Mouse (Mus musculus) granulocyte monocyte progenitor cell, adult 5-6 weeks (primary cell): ENCODE measurements around the gene Tbck. TPM values are rescaled to one million over a fixed set of nuclear protein-coding genes. Genes with fewer than 3 reads are reported as not detected.

ENCODE experiments used
- ATAC-seq: replicated peaks from 2 replicates; pipeline ENCODE4 v1.8.0; 2016; ENCODE audit warnings: mild to moderate bottlenecking, moderate TSS enrichment, inconsistent platforms; ENCODE audit not compliant: poor library complexity, severe bottlenecking
- total RNA-seq, 2 experiments: library from RNA; stranded (forward) in 1 of 2; stranded (reverse) in 1 of 2; fragments of 200-712, 200-1000 nt in 1 of 2; fragments of >200 nt in 1 of 2; fragmentation: Nextera tagmentation in 1 of 2; gene quantifications; 2 replicates each; pipeline ENCODE4 v1.2.3; 2014 to 2017

Tbck gene
- total RNA-seq, 2 experiments from 2014 or later: 14.4 to 19.9 TPM

- ATAC-seq: no peak
Observed at GRCm38 (mm10) chr3:132815497-132816326, 131.8 kb downstream of the Tbck start.

GRCm38 (mm10) chr3:132819408-132819807 lies 135.5 kb downstream of the Tbck start:
- ATAC-seq: no peak

- no peak for ATAC-seq
Observed at GRCm38 (mm10) chr3:132831179-132831873, 147.4 kb downstream of the Tbck start.

- no peak for ATAC-seq
Observed at GRCm38 (mm10) chr3:132835118-132835794, 151.3 kb downstream of the Tbck start.

GRCm38 (mm10) chr3:132837134-132837533 lies 153.2 kb downstream of the Tbck start:
- ATAC-seq: no peak

GRCm38 (mm10) chr3:132838656-132839417 lies 154.9 kb downstream of the Tbck start:
- ATAC-seq: no peak

GRCm38 (mm10) chr3:132839516-132839915 lies 155.6 kb downstream of the Tbck start:
- no peak for ATAC-seq

- ATAC-seq: no peak
Observed at GRCm38 (mm10) chr3:132842676-132843075, 158.7 kb downstream of the Tbck start.

GRCm38 (mm10) chr3:132849669-132850068 lies 165.7 kb downstream of the Tbck start:
- no peak for ATAC-seq

GRCm38 (mm10) chr3:132850431-132850830 lies 166.5 kb downstream of the Tbck start:
- ATAC-seq: no peak

- ATAC-seq: no peak
Observed at GRCm38 (mm10) chr3:132851417-132851816, 167.5 kb downstream of the Tbck start.

- ATAC-seq: no peak
Observed at GRCm38 (mm10) chr3:132851841-132852728, 168.1 kb downstream of the Tbck start.

- ATAC-seq: no peak
Observed at GRCm38 (mm10) chr3:132854271-132854670, 170.3 kb downstream of the Tbck start.

- ATAC-seq: no peak
Observed at GRCm38 (mm10) chr3:132855458-132856212, 171.7 kb downstream of the Tbck start.

- no peak; the same call in 1 of the 2 replicates for ATAC-seq
Observed at GRCm38 (mm10) chr3:132856651-132857050, 172.7 kb downstream of the Tbck start.

GRCm38 (mm10) chr3:132858849-132859248 lies 174.9 kb downstream of the Tbck start:
- no peak for ATAC-seq

- no peak for ATAC-seq
Observed at GRCm38 (mm10) chr3:132859573-132859972, 175.6 kb downstream of the Tbck start.

- no peak for ATAC-seq
Observed at GRCm38 (mm10) chr3:132860796-132861195, 176.9 kb downstream of the Tbck start.

- ATAC-seq: peak; percentile 55
Observed at GRCm38 (mm10) chr3:132863843-132864242, 179.9 kb downstream of the Tbck start.
